Mouse (Mus musculus) kidney, adult 8-10 months (tissue): ENCODE measurements around the gene Rpl35a.

Source experiments
- DNase-seq, 2 experiments: peaks; one replicate each; pipeline ENCODE4 v3.0.0; 2022

Gene Rpl35a

GRCm38 (mm10) chr16:33056786-33057185 is 533 bp downstream of the Rpl35a start:
- DNase-seq, result peak in 1 of 2 experiments; percentile 29

- no peak for DNase-seq
These were observed 1.8 kb downstream of the Rpl35a start for GRCm38 (mm10) chr16:33058033-33058432.

GRCm38 (mm10) chr16:33058656-33059055 is 2.4 kb downstream of the Rpl35a start:
- peak; percentile 13 to 43 for DNase-seq

- DNase-seq, result no peak
These were observed 3.2 kb downstream of the Rpl35a start for GRCm38 (mm10) chr16:33059471-33059870.

- DNase-seq, result no peak
These were observed 4.7 kb downstream of the Rpl35a start for GRCm38 (mm10) chr16:33060926-33061325.

GRCm38 (mm10) chr16:33061400-33061799 is 5.1 kb downstream of the Rpl35a start:
- DNase-seq, result no peak

- peak; percentile 90 to 91 for DNase-seq
These were observed 5.9 kb downstream of the Rpl35a start, which contains the start of gene Lmln for GRCm38 (mm10) chr16:33062024-33062681. Lmln (plus strand) TSS chr16:33062521.

GRCm38 (mm10) chr16:33062682-33063131 is 6.5 kb downstream of the Rpl35a start:
- DNase-seq, result peak in 1 of 2 experiments; percentile 52

- DNase-seq, result peak in 1 of 2 experiments; percentile 18
These were observed 7.0 kb downstream of the Rpl35a start for GRCm38 (mm10) chr16:33063267-33063666.

- DNase-seq, result no peak
These were observed 8.4 kb downstream of the Rpl35a start for GRCm38 (mm10) chr16:33064636-33065035.

- DNase-seq, result no peak
These were observed 14.7 kb downstream of the Rpl35a start for GRCm38 (mm10) chr16:33070928-33071327.

- peak in 1 of 2 experiments; percentile 22 for DNase-seq
These were observed 16.8 kb downstream of the Rpl35a start for GRCm38 (mm10) chr16:33072871-33073557.

- no peak for DNase-seq
These were observed 18.7 kb downstream of the Rpl35a start for GRCm38 (mm10) chr16:33074967-33075366.

- no peak for DNase-seq
These were observed 19.8 kb downstream of the Rpl35a start for GRCm38 (mm10) chr16:33076078-33076477.

- DNase-seq, result no peak
These were observed 20.9 kb downstream of the Rpl35a start for GRCm38 (mm10) chr16:33077069-33077627.

- no peak for DNase-seq
These were observed 23.8 kb downstream of the Rpl35a start for GRCm38 (mm10) chr16:33080063-33080462.

GRCm38 (mm10) chr16:33082951-33083350 is 26.7 kb downstream of the Rpl35a start:
- no peak for DNase-seq

- DNase-seq, result no peak
These were observed 27.7 kb downstream of the Rpl35a start for GRCm38 (mm10) chr16:33083996-33084395.

GRCm38 (mm10) chr16:33085666-33086065 is 29.4 kb downstream of the Rpl35a start:
- peak in 1 of 2 experiments; percentile 17 for DNase-seq
